Mouse (Mus musculus): ENCODE measurements around the gene Lce3c. TPM values are rescaled to one million over a fixed set of nuclear protein-coding genes. Genes with fewer than 3 reads are reported as not detected.

Gene Lce3c
- total RNA-seq (2021): not detected
- long read RNA-seq: 0 reads

- DNase-seq (ENCODE audit: low spot score in 2 of 2): no peak
These were observed at the start of gene Lce3c for GRCm38 (mm10) chr3:92944186-92944585. TSS of gene Lce3c (plus strand) at chr3:92944486.

- no peak for DNase-seq (ENCODE audit: low spot score in 2 of 2)
These were observed 49.8 kb upstream of the Lce3c start for GRCm38 (mm10) chr3:92894489-92894888.

GRCm38 (mm10) chr3:92902992-92903391, 41.3 kb upstream of the Lce3c start:
- DNase-seq (ENCODE audit: low spot score in 2 of 2): peak; percentile 21 to 34

GRCm38 (mm10) chr3:92903640-92904039, 40.6 kb upstream of the Lce3c start:
- peak in 1 of 2 experiments; percentile 9 for DNase-seq (ENCODE audit: low spot score in 2 of 2)

GRCm38 (mm10) chr3:92905182-92905581, 39.1 kb upstream of the Lce3c start:
- DNase-seq (ENCODE audit: low spot score in 2 of 2): no peak

GRCm38 (mm10) chr3:92907571-92907970, 36.7 kb upstream of the Lce3c start:
- peak in 1 of 2 experiments; percentile 10 for DNase-seq (ENCODE audit: low spot score in 2 of 2)

GRCm38 (mm10) chr3:92920364-92920763, 23.9 kb upstream of the Lce3c start:
- DNase-seq (ENCODE audit: low spot score in 2 of 2): peak; percentile 15 to 63

- DNase-seq (ENCODE audit: low spot score in 2 of 2): no peak
These were observed 18.2 kb upstream of the Lce3c start, which contains the start of gene Lce3a for GRCm38 (mm10) chr3:92926130-92926529. TSS of gene Lce3a (minus strand) at chr3:92926230.

- DNase-seq (ENCODE audit: low spot score in 2 of 2): no peak
These were observed 11.6 kb upstream of the Lce3c start, which contains the start of gene Lce3b for GRCm38 (mm10) chr3:92932679-92933078. TSS of gene Lce3b (plus strand) at chr3:92932979.

- no peak for DNase-seq (ENCODE audit: low spot score in 2 of 2)
These were observed 12.8 kb downstream of the Lce3c start, which contains the start of gene Lce3d for GRCm38 (mm10) chr3:92957090-92957489. TSS of gene Lce3d (plus strand) at chr3:92957390.

- no peak for DNase-seq (ENCODE audit: low spot score in 2 of 2)
These were observed 22.5 kb downstream of the Lce3c start, which contains the start of gene Lce3e for GRCm38 (mm10) chr3:92966761-92967160. TSS of gene Lce3e (plus strand) at chr3:92967061.

- no peak for DNase-seq (ENCODE audit: low spot score in 2 of 2)
These were observed 34.2 kb downstream of the Lce3c start for GRCm38 (mm10) chr3:92978484-92978883.

- DNase-seq (ENCODE audit: low spot score in 2 of 2): no peak
These were observed 47.6 kb downstream of the Lce3c start, which contains the start of gene Lce3f for GRCm38 (mm10) chr3:92991926-92992325. TSS of gene Lce3f (plus strand) at chr3:92992226.

Other genes starting within 250 kb of the Lce3c start
- not detected for gene Lce1e, start 235.4 kb upstream of the Lce3c start, total RNA-seq (2021)
- not detected for gene Lce1f, start 224.1 kb upstream of the Lce3c start, total RNA-seq (2021)
- gene Gm38119, start 205.4 kb upstream of the Lce3c start, total RNA-seq (2021): not detected
- gene Lce1g, start 192.1 kb upstream of the Lce3c start, total RNA-seq (2021): not detected
- not detected for gene Lce1h, start 179.4 kb upstream of the Lce3c start, total RNA-seq (2021)
- gene Lce1i, start 165.6 kb upstream of the Lce3c start, total RNA-seq (2021): not detected
- not detected for gene Lce1j, start 154.0 kb upstream of the Lce3c start, total RNA-seq (2021)
- gene Lce1k, start 136.6 kb upstream of the Lce3c start, total RNA-seq (2021): not detected
- not detected for gene Kprp, start 117.2 kb upstream of the Lce3c start, total RNA-seq (2021)
- not detected for gene Lce1l, start 93.2 kb upstream of the Lce3c start, total RNA-seq (2021)
- gene 2310050C09Rik, start 74.3 kb upstream of the Lce3c start, total RNA-seq (2021): not detected
- gene Lce3a, start 18.3 kb upstream of the Lce3c start, total RNA-seq (2021): not detected
- gene Lce3b, start 11.5 kb upstream of the Lce3c start, total RNA-seq (2021): not detected
- gene Lce3d, start 12.9 kb downstream of the Lce3c start, total RNA-seq (2021): not detected
- gene Lce3e, start 22.6 kb downstream of the Lce3c start, total RNA-seq (2021): not detected
- gene Lce3f, start 47.7 kb downstream of the Lce3c start, total RNA-seq (2021): not detected
- not detected for gene Crct1, start 71.2 kb downstream of the Lce3c start, total RNA-seq (2021)
- gene Lce1m, start 74.6 kb downstream of the Lce3c start, total RNA-seq (2021): not detected
- gene Gm4858, start 124.3 kb downstream of the Lce3c start, total RNA-seq (2021): not detected
- not detected for gene Crnn, start 200.3 kb downstream of the Lce3c start, total RNA-seq (2021)

Measured in layer of hippocampus, adult 18-20 months (tissue).